Comparison of ENCODE assay signal across 21 mouse cellular contexts in genomic region chr19:35157849-35158248, GRCm38 (mm10).
A peak's percentile ranks its signal among the peaks of the same experiment; 100 is the strongest.
DNase-seq lines count a peak whose midpoint lies in the region; ATAC-seq and TF ChIP-seq lines count a peak whose summit lies in the region.
"Had no signal": no experiment of that assay in that cellular context is flagged by ENCODE, and none has a peak within 500 bp of the region (broad histone marks: within the 10 kb centered on the region; RNA-seq: fewer than 3 reads in every experiment).

No protein-coding gene starts in this region.

- no peak overlapping the region for H3K4me2 ChIP-seq in kidney, embryonic 15.5 days
- no peak overlapping the region for H3K4me2 ChIP-seq in kidney, postnatal 0 days (ENCODE audit: low read length)
- H3K4me2 ChIP-seq in kidney, embryonic 14.5 days (replicated peaks; ENCODE audit: low read depth, low read length): no peak overlapping the region
- H3K4me2 ChIP-seq: embryonic facial prominence, embryonic 12.5 days; forebrain, embryonic 13.5 days; forebrain, embryonic 15.5 days had no signal

- H3K27ac ChIP-seq in kidney, embryonic 15.5 days: no peak overlapping the region
- H3K27ac ChIP-seq in kidney, postnatal 0 days: no peak overlapping the region
- no peak overlapping the region for H3K27ac ChIP-seq in kidney, embryonic 14.5 days (ENCODE audit: low read depth, low read length)
- H3K27ac ChIP-seq: embryonic facial prominence, embryonic 10.5 days; embryonic facial prominence, embryonic 12.5 days; forebrain, embryonic 13.5 days; forebrain, embryonic 15.5 days had no signal

- no peaks in the 10 kb centered on the region for H3K36me3 ChIP-seq in kidney, embryonic 15.5 days
- H3K36me3 ChIP-seq in kidney, postnatal 0 days (ENCODE audit: insufficient read depth, low read length): no peaks in the 10 kb centered on the region
- H3K36me3 ChIP-seq in kidney, embryonic 14.5 days (ENCODE audit: control insufficient read depth, insufficient read depth, low read length): no peaks in the 10 kb centered on the region
- H3K36me3 ChIP-seq: embryonic facial prominence, embryonic 10.5 days; embryonic facial prominence, embryonic 12.5 days; forebrain, embryonic 15.5 days had no signal

- no peak for ATAC-seq in kidney, embryonic 15.5 days (replicated peaks; ENCODE audit: low FRiP score)
- ATAC-seq in kidney, postnatal 0 days (replicated peaks; ENCODE audit: low FRiP score, low read depth): peak; percentile 74
- no peak for ATAC-seq in kidney, embryonic 14.5 days (ENCODE audit: low FRiP score, low TSS enrichment)
- ATAC-seq: activated CD4-positive, CD25-positive, alpha-beta regulatory T cell, adult 4 months; forebrain, embryonic 13.5 days; forebrain, embryonic 15.5 days; forebrain, postnatal 0 days; Patski had no signal

- no peak overlapping the region for H3K9ac ChIP-seq in kidney, embryonic 15.5 days
- no peak overlapping the region for H3K9ac ChIP-seq in kidney, postnatal 0 days (ENCODE audit: low read depth, low read length)
- H3K9ac ChIP-seq in kidney, embryonic 14.5 days (ENCODE audit: low read depth, low read length): no peak overlapping the region
- H3K9ac ChIP-seq: embryonic facial prominence, embryonic 12.5 days; forebrain, embryonic 13.5 days; forebrain, embryonic 15.5 days; forebrain, postnatal 0 days had no signal

- H3K27me3 ChIP-seq in kidney, embryonic 15.5 days: no peaks in the 10 kb centered on the region
- H3K27me3 ChIP-seq in kidney, postnatal 0 days (ENCODE audit: insufficient read depth, low read length): no peaks in the 10 kb centered on the region
- no peaks in the 10 kb centered on the region for H3K27me3 ChIP-seq in kidney, embryonic 14.5 days (ENCODE audit: control insufficient read depth, insufficient read depth, low read length)
- H3K27me3 ChIP-seq: embryonic facial prominence, embryonic 12.5 days; forebrain, embryonic 13.5 days; forebrain, embryonic 15.5 days had no signal

- 70% methylated on average over 3 of the region's 3 CpGs for WGBS in kidney, embryonic 15.5 days
- 57% methylated on average over 3 of the region's 3 CpGs for WGBS in kidney, postnatal 0 days
- WGBS in kidney, embryonic 14.5 days: 74% methylated on average over 3 of the region's 3 CpGs

- peak; percentile 66 for DNase-seq in kidney, adult 9 months
- peak; percentile 1 for DNase-seq in kidney, postnatal 0 days (ENCODE audit: low spot score)
- DNase-seq in gastrocnemius, postnatal 14 days: no peak
- DNase-seq: adrenal gland, adult 8-10 months; adrenal gland, postnatal 14 days; adrenal gland, postnatal 36 days; cerebellum, adult 11-12 months; cerebellum, adult 2 months; cerebellum, adult 9-10 months; cerebellum, postnatal 10 days; cerebellum, postnatal 25 days; forebrain, postnatal 0 days had no signal

- intact Hi-C loops in gastrocnemius, postnatal 14 days (cut with DNase I; ENCODE audit: low total_unique reads): no loop called here

- H3K9me3 ChIP-seq in kidney, embryonic 15.5 days (replicated peaks): no peaks in the 10 kb centered on the region
- no peaks in the 10 kb centered on the region for H3K9me3 ChIP-seq in kidney, postnatal 0 days (replicated peaks; ENCODE audit: low read length)
- no peaks in the 10 kb centered on the region for H3K9me3 ChIP-seq in kidney, embryonic 14.5 days (ENCODE audit: control insufficient read depth, low read length)
- H3K9me3 ChIP-seq: embryonic facial prominence, embryonic 10.5 days; embryonic facial prominence, embryonic 12.5 days; forebrain, embryonic 13.5 days; forebrain, embryonic 15.5 days; G1E had no signal

- no peak overlapping the region for H3K4me3 ChIP-seq in kidney, embryonic 15.5 days (replicated peaks)
- H3K4me3 ChIP-seq in kidney, postnatal 0 days (replicated peaks; ENCODE audit: low read depth, low read length): no peak overlapping the region
- no peak overlapping the region for H3K4me3 ChIP-seq in kidney, embryonic 14.5 days (ENCODE audit: low read length)
- H3K4me3 ChIP-seq: embryonic facial prominence, embryonic 10.5 days; embryonic facial prominence, embryonic 12.5 days; forebrain, embryonic 13.5 days; forebrain, embryonic 15.5 days had no signal

- no peak for TF ChIP-seq CTCF in kidney, postnatal 0 days (IDR thresholded peaks at IDR 0.05; ENCODE audit: low read depth)

- H3K4me1 ChIP-seq in kidney, embryonic 15.5 days: no peaks in the 10 kb centered on the region
- no peaks in the 10 kb centered on the region for H3K4me1 ChIP-seq in kidney, postnatal 0 days (replicated peaks; ENCODE audit: insufficient read depth, low read length)
- no peaks in the 10 kb centered on the region for H3K4me1 ChIP-seq in kidney, embryonic 14.5 days (ENCODE audit: control insufficient read depth, insufficient read depth, low read length)
- H3K4me1 ChIP-seq: embryonic facial prominence, embryonic 10.5 days; embryonic facial prominence, embryonic 12.5 days; forebrain, embryonic 13.5 days; forebrain, embryonic 15.5 days had no signal
